Mouse (Mus musculus): ENCODE data around the gene Cenpc1. TPM values are rescaled to one million over a fixed set of nuclear protein-coding genes. Genes with fewer than 3 reads are reported as not detected.

Cenpc1 gene
- polyA plus RNA-seq, 2 experiments, result 18.9 to 26.4 TPM

DNA sequence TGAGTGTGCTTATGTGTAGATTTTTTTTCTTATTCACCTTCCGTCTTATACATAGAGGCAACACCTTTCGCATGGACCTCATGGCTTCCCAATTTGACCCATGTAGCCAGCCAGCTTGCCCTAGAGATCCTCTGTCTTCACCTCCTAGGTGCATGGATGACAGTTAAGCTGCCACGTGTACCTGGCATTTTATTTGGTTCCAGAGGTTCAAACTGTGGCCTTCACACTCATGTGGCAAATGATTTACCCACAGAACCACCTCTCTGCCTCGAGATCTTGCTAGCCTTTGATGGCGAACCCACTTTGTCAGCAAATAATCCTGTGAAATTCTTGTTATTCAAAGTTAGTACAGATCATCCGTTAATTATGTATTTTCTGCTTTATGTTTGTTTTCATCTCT is 18.6 kb upstream of the Cenpc1 start:
- no peak for ATAC-seq (ENCODE audit: low FRiP score, low read depth)
- TF ChIP-seq POLR2A (IDR thresholded peaks at IDR 0.05; ENCODE audit: borderline replicate concordance, extremely low read depth, insufficient read depth, insufficient read length), result no peak
- Histone ChIP-seq H3K27me3 (ENCODE audit: control insufficient read depth, insufficient read depth, low read length) (no peaks in the 10 kb centered on the region), H3K9me3 (ENCODE audit: control insufficient read depth, low read length) (no peaks in the 10 kb centered on the region), H3K9ac (ENCODE audit: low read depth, low read length, severe bottlenecking) (no peak overlapping the region), H3K4me3 (replicated peaks; ENCODE audit: low read length) (no peak overlapping the region), H3K27ac (replicated peaks; ENCODE audit: low read depth, low read length) (no peak overlapping the region), H3K36me3 (ENCODE audit: control insufficient read depth, insufficient read depth, low read length) (no peaks in the 10 kb centered on the region), H3K4me1 (ENCODE audit: control insufficient read depth, insufficient read depth, low read length) (no peaks in the 10 kb centered on the region), H3K4me2 (replicated peaks; ENCODE audit: low read depth, low read length, severe bottlenecking) (no peak overlapping the region)
- DNase-seq (ENCODE audit: low spot score), result no peak
- WGBS, result 83% methylated on average over 6 of the region's 6 CpGs

- H3K4me3 ChIP-seq (replicated peaks; ENCODE audit: low read length), result no peak overlapping the region
- no peak overlapping the region for H3K27ac ChIP-seq (replicated peaks; ENCODE audit: low read depth, low read length)
- no peak for ATAC-seq (ENCODE audit: low FRiP score, low read depth)
- H3K36me3 ChIP-seq (ENCODE audit: control insufficient read depth, insufficient read depth, low read length), result no peaks in the 10 kb centered on the region
- no peaks in the 10 kb centered on the region for H3K4me1 ChIP-seq (ENCODE audit: control insufficient read depth, insufficient read depth, low read length)
- no peak for DNase-seq (ENCODE audit: low spot score)
- H3K27me3 ChIP-seq (ENCODE audit: control insufficient read depth, insufficient read depth, low read length), result no peaks in the 10 kb centered on the region
- H3K9me3 ChIP-seq (ENCODE audit: control insufficient read depth, low read length), result no peaks in the 10 kb centered on the region
- no peak for TF ChIP-seq POLR2A (IDR thresholded peaks at IDR 0.05; ENCODE audit: borderline replicate concordance, extremely low read depth, insufficient read depth, insufficient read length)
- H3K4me2 ChIP-seq (replicated peaks; ENCODE audit: low read depth, low read length, severe bottlenecking), result no peak overlapping the region
- no peak overlapping the region for H3K9ac ChIP-seq (ENCODE audit: low read depth, low read length, severe bottlenecking)
- 75% methylated on average over 3 of the region's 3 CpGs for WGBS
Observed at GRCm38 (mm10) chr5:86078720-86079334, 13.4 kb upstream of the Cenpc1 start.

DNA sequence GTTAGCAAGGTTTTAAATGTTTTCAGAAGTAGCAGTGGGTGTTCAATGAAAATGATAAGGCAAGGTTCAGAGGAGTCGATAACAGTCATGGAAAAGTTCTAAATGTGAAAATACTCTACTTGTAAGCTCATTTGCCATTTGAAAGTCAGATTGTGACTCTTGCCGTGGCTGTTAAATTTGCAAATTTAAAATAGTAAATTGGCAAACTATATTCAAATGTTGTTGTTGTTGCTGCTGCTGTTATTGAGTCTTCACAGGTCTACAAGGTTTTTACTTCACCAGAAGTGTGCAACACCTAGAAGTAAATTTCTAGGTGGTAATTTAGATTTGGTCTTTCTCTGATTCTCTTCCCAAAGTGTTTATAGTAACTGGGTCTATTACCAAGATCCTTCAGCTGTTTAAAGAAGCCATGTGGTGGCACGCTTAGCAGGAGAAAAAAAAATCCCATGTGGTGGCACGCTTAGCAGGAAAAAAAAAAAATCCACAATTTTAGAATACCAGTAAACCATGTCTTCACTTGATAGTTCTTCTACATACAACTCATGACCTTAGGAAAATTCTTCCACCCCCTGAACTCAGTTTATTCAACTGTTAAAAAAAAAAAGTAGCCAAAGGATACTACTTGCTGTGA is 7.5 kb upstream of the Cenpc1 start:
- DNase-seq (ENCODE audit: low spot score) (no peak), ATAC-seq (ENCODE audit: low FRiP score, low read depth) (no peak)
- Histone ChIP-seq H3K4me2 (replicated peaks; ENCODE audit: low read depth, low read length, severe bottlenecking) (no peak overlapping the region), H3K27me3 (ENCODE audit: control insufficient read depth, insufficient read depth, low read length) (no peaks in the 10 kb centered on the region), H3K36me3 (ENCODE audit: control insufficient read depth, insufficient read depth, low read length) (no peaks in the 10 kb centered on the region), H3K4me1 (ENCODE audit: control insufficient read depth, insufficient read depth, low read length) (no peaks in the 10 kb centered on the region), H3K27ac (replicated peaks; ENCODE audit: low read depth, low read length) (no peak overlapping the region), H3K9me3 (ENCODE audit: control insufficient read depth, low read length) (no peaks in the 10 kb centered on the region), H3K9ac (ENCODE audit: low read depth, low read length, severe bottlenecking) (no peak overlapping the region), H3K4me3 (replicated peaks; ENCODE audit: low read length) (no peak overlapping the region)
- no peak for TF ChIP-seq POLR2A (IDR thresholded peaks at IDR 0.05; ENCODE audit: borderline replicate concordance, extremely low read depth, insufficient read depth, insufficient read length)
- 78% methylated on average over 4 of the region's 4 CpGs for WGBS

GRCm38 (mm10) chr5:86071538-86071937 is 6.2 kb upstream of the Cenpc1 start, which contains the start of gene Stap1:
TSS of gene Stap1 (plus strand) at chr5:86071746.
- Histone ChIP-seq H3K4me2 (replicated peaks; ENCODE audit: low read depth, low read length, severe bottlenecking) (no peak within 1 kb of the TSS), H3K27ac (replicated peaks; ENCODE audit: low read depth, low read length) (no peak within 1 kb of the TSS), H3K27me3 (ENCODE audit: control insufficient read depth, insufficient read depth, low read length) (no peaks in the 10 kb centered on the region), H3K9me3 (ENCODE audit: control insufficient read depth, low read length) (no peaks in the 10 kb centered on the region), H3K4me3 (replicated peaks; ENCODE audit: low read length) (no peak within 1 kb of the TSS), H3K4me1 (ENCODE audit: control insufficient read depth, insufficient read depth, low read length) (no peaks in the 10 kb centered on the region), H3K9ac (ENCODE audit: low read depth, low read length, severe bottlenecking) (no peak within 1 kb of the TSS), H3K36me3 (ENCODE audit: control insufficient read depth, insufficient read depth, low read length) (no peaks in the 10 kb centered on the region)
- no peak for TF ChIP-seq POLR2A (IDR thresholded peaks at IDR 0.05; ENCODE audit: borderline replicate concordance, extremely low read depth, insufficient read depth, insufficient read length)
- DNase-seq (ENCODE audit: low spot score), result no peak
- 75% methylated on average over 7 of the region's 7 CpGs for WGBS
- no peak for ATAC-seq (ENCODE audit: low FRiP score, low read depth)

- H3K4me3 ChIP-seq (replicated peaks; ENCODE audit: low read length), result no peak overlapping the region
- H3K36me3 ChIP-seq (ENCODE audit: control insufficient read depth, insufficient read depth, low read length), result no peaks in the 10 kb centered on the region
- no peaks in the 10 kb centered on the region; the same call in 1 of the 2 replicates for H3K4me1 ChIP-seq (ENCODE audit: control insufficient read depth, insufficient read depth, low read length)
- H3K4me2 ChIP-seq (replicated peaks; ENCODE audit: low read depth, low read length, severe bottlenecking), result no peak overlapping the region
- H3K9me3 ChIP-seq (ENCODE audit: control insufficient read depth, low read length), result no peaks in the 10 kb centered on the region
- no peak for ATAC-seq (ENCODE audit: low FRiP score, low read depth)
- no peaks in the 10 kb centered on the region for H3K27me3 ChIP-seq (ENCODE audit: control insufficient read depth, insufficient read depth, low read length)
- no peak for TF ChIP-seq POLR2A (IDR thresholded peaks at IDR 0.05; ENCODE audit: borderline replicate concordance, extremely low read depth, insufficient read depth, insufficient read length)
- H3K9ac ChIP-seq (ENCODE audit: low read depth, low read length, severe bottlenecking), result no peak overlapping the region
- H3K27ac ChIP-seq (replicated peaks; ENCODE audit: low read depth, low read length), result no peak overlapping the region
- DNase-seq (ENCODE audit: low spot score), result no peak
- 69% methylated on average over 6 of the region's 6 CpGs for WGBS
Observed at GRCm38 (mm10) chr5:86069121-86069520, 3.7 kb upstream of the Cenpc1 start.
